Mouse (Mus musculus) hindbrain, embryonic 12.5 days (tissue): ENCODE measurements around the gene Ncam1. TPM values are rescaled to one million over a fixed set of nuclear protein-coding genes. Genes with fewer than 3 reads are reported as not detected.

Experiments used
- ATAC-seq: fragments of 200-750 bp; cut with Nextera tagmentation; 2 replicates; pipeline ENCODE4 v1.8.0; 2017; ENCODE audit warnings: moderate TSS enrichment; ENCODE audit not compliant: low FRiP score
- H3K27ac ChIP-seq: fragments of 300-500 bp; sonication (generic); 2 replicates; pipeline ENCODE4 v1.5.1; 2016; ENCODE audit warnings: mild to moderate bottlenecking
- H3K27me3 ChIP-seq: fragments of 300-500 bp; sonication (generic); 2 replicates; pipeline ENCODE4 v1.6.1; 2016; ENCODE audit warnings: mild to moderate bottlenecking
- H3K36me3 ChIP-seq: fragments of 300-500 bp; sonication (generic); 2 replicates; pipeline ENCODE4 v1.6.1; 2016; ENCODE audit warnings: mild to moderate bottlenecking
- H3K4me1 ChIP-seq: fragments of 300-500 bp; sonication (generic); 2 replicates; pipeline ENCODE4 v1.6.1; 2016
- H3K4me2 ChIP-seq: fragments of 300-500 bp; sonication (generic); replicated peaks from 2 replicates; pipeline ENCODE4 v1.6.1; 2016; ENCODE audit warnings: mild to moderate bottlenecking
- H3K4me3 ChIP-seq: fragments of 300-500 bp; sonication (generic); 2 replicates; pipeline ENCODE4 v1.5.1; 2016; ENCODE audit warnings: mild to moderate bottlenecking
- H3K9ac ChIP-seq: fragments of 300-500 bp; sonication (generic); 2 replicates; pipeline ENCODE4 v1.6.1; 2016; ENCODE audit warnings: mild to moderate bottlenecking, moderate library complexity
- H3K9me3 ChIP-seq: fragments of 300-500 bp; sonication (generic); replicated peaks from 2 replicates; pipeline ENCODE4 v1.6.1; 2016; ENCODE audit warnings: mild to moderate bottlenecking
- whole genome bisulfite sequencing: fragments of 180-500 bp; shearing (Covaris S2); methylation state at CpG from one replicate; pipeline ENCODE4 v1.1.7; 2016; 5-methylcytosine and 5-hydroxymethylcytosine counted together
- polyA plus RNA-seq: library from polyadenylated mRNA; unstranded; fragments of >200 nt; fragmentation: Nextera tagmentation; extraction: Ambion mirVana; gene quantifications from 2 replicates; pipeline ENCODE4 v1.2.1, GENCODE M21; 2016

The Ncam1 gene
- polyA plus RNA-seq, 1 experiment from 2014 or later = 239 TPM

GRCm38 (mm10) chr9:49470946-49471345 is 327.8 kb downstream of the Ncam1 start:
- H3K4me2 ChIP-seq = no peak overlapping the region
- H3K4me1 ChIP-seq = 0 out of 2 replicates have a peak, but pooled peaks cover 3% of the 10 kb centered on the region
- H3K27me3 ChIP-seq = no peaks in the 10 kb centered on the region
- no peak overlapping the region for H3K27ac ChIP-seq
- H3K36me3 ChIP-seq = no peaks in the 10 kb centered on the region
- no peak for ATAC-seq
- WGBS = 87% methylated on average over 6 of the region's 6 CpGs
- no peak overlapping the region for H3K4me3 ChIP-seq
- no peaks in the 10 kb centered on the region for H3K9me3 ChIP-seq
- no peak overlapping the region for H3K9ac ChIP-seq

GRCm38 (mm10) chr9:49470006-49470405 is 328.7 kb downstream of the Ncam1 start:
- Histone ChIP-seq H3K36me3 (no peaks in the 10 kb centered on the region), H3K9ac (no peak overlapping the region), H3K4me1 (0 out of 2 replicates have a peak, but pooled peaks cover 3% of the 10 kb centered on the region), H3K27ac (no peak overlapping the region), H3K4me2 (no peak overlapping the region), H3K27me3 (no peaks in the 10 kb centered on the region), H3K4me3 (no peak overlapping the region), H3K9me3 (no peaks in the 10 kb centered on the region)
- no peak for ATAC-seq
- WGBS = 93% methylated on average over 19 of the region's 19 CpGs

GRCm38 (mm10) chr9:49456136-49456535 is 342.6 kb downstream of the Ncam1 start:
- Histone ChIP-seq H3K4me3 (no peak overlapping the region), H3K36me3 (no peaks in the 10 kb centered on the region), H3K4me2 (no peak overlapping the region), H3K27ac (no peak overlapping the region), H3K9me3 (peaks cover 6% of the 10 kb centered on the region; the same call in 1 of the 2 replicates), H3K9ac (no peak overlapping the region), H3K4me1 (peaks cover 3% of the 10 kb centered on the region; the same call in 1 of the 2 replicates), H3K27me3 (no peaks in the 10 kb centered on the region)
- whole genome bisulfite sequencing = 90% methylated on average over 3 of the region's 3 CpGs
- no peak for ATAC-seq

GRCm38 (mm10) chr9:49452396-49452795 is 346.3 kb downstream of the Ncam1 start:
- no peak overlapping the region for H3K27ac ChIP-seq
- no peak overlapping the region for H3K9ac ChIP-seq
- H3K4me1 ChIP-seq = peaks cover 3% of the 10 kb centered on the region; the same call in 1 of the 2 replicates
- 95% methylated on average over 1 of the region's 1 CpGs for WGBS
- peaks cover 6% of the 10 kb centered on the region; the same call in 1 of the 2 replicates for H3K9me3 ChIP-seq
- H3K36me3 ChIP-seq = no peaks in the 10 kb centered on the region
- H3K4me2 ChIP-seq = no peak overlapping the region
- H3K27me3 ChIP-seq = no peaks in the 10 kb centered on the region
- H3K4me3 ChIP-seq = no peak overlapping the region
- no peak for ATAC-seq
